8 mouse cellular contexts compared by ENCODE assay signal in genomic region chr10:116848749-116849473, GRCm38 (mm10). TPM values are rescaled to one million over a fixed set of nuclear protein-coding genes. Genes with fewer than 3 reads are reported as not detected.
DNase-seq lines count a peak whose midpoint lies in the region; ATAC-seq lines count a peak whose summit lies in the region.

No protein-coding gene starts in this region.

- H3K4me2 ChIP-seq in embryonic facial prominence, embryonic 12.5 days (replicated peaks) = peak overlapping the region; percentile 42
- peak overlapping the region; percentile 57 for H3K4me2 ChIP-seq in limb, embryonic 13.5 days (replicated peaks)

- no peak overlapping the region for H3K4me3 ChIP-seq in embryonic facial prominence, embryonic 12.5 days
- H3K4me3 ChIP-seq in limb, embryonic 13.5 days = peak overlapping the region; percentile 22

- H3K36me3 ChIP-seq in embryonic facial prominence, embryonic 12.5 days = no peaks in the 10 kb centered on the region
- no peaks in the 10 kb centered on the region for H3K36me3 ChIP-seq in limb, embryonic 13.5 days
- H3K36me3 ChIP-seq in splenic B cell, adult 2 months (ENCODE audit: control insufficient read depth, insufficient read depth, low read length, poor library complexity, severe bottlenecking) = no peaks in the 10 kb centered on the region

- no peaks in the 10 kb centered on the region for H3K9me3 ChIP-seq in embryonic facial prominence, embryonic 12.5 days
- H3K9me3 ChIP-seq in limb, embryonic 13.5 days = no peaks in the 10 kb centered on the region

- H3K4me1 ChIP-seq in embryonic facial prominence, embryonic 12.5 days = 0 out of 2 replicates have a peak, but pooled peaks cover 4% of the 10 kb centered on the region
- 0 out of 2 replicates have a peak, but pooled peaks cover 10% of the 10 kb centered on the region for H3K4me1 ChIP-seq in limb, embryonic 13.5 days

- H3K27me3 ChIP-seq in embryonic facial prominence, embryonic 12.5 days = no peaks in the 10 kb centered on the region
- H3K27me3 ChIP-seq in limb, embryonic 13.5 days = no peaks in the 10 kb centered on the region
- H3K27me3 ChIP-seq in splenic B cell, adult 2 months (ENCODE audit: control insufficient read depth, insufficient read depth, low read length, poor library complexity, severe bottlenecking) = no peaks in the 10 kb centered on the region

- peak; percentile 84 for DNase-seq in 3T3-L1 (ENCODE audit: low read depth, low spot score)
- peak; percentile 91 for DNase-seq in adrenal gland, postnatal 25 days
- DNase-seq in heart, adult 9 months (ENCODE audit: low spot score in 2 of 2) = peak; percentile 32 to 62
- DNase-seq in kidney, adult 9 months = peak; percentile 79
- peak; percentile 79 for DNase-seq in naive thymus-derived CD4-positive, alpha-beta T cell, adult 2 months (ENCODE audit: low read depth)
- DNase-seq in splenic B cell, adult 2 months (ENCODE audit: low read depth, low spot score) = peak; percentile 81

- 21% methylated on average over 22 of the region's 22 CpGs for WGBS in embryonic facial prominence, embryonic 12.5 days
- 24% methylated on average over 22 of the region's 22 CpGs for WGBS in limb, embryonic 13.5 days

- no peak overlapping the region for H3K27ac ChIP-seq in embryonic facial prominence, embryonic 12.5 days
- H3K27ac ChIP-seq in limb, embryonic 13.5 days = no peak overlapping the region

- H3K9ac ChIP-seq in embryonic facial prominence, embryonic 12.5 days = no peak overlapping the region
- H3K9ac ChIP-seq in limb, embryonic 13.5 days = no peak overlapping the region

- ATAC-seq in embryonic facial prominence, embryonic 12.5 days (ENCODE audit: insufficient number of reproducible peaks, insufficient read depth, low FRiP score, low TSS enrichment) = peak; percentile 64
- ATAC-seq in limb, embryonic 13.5 days (ENCODE audit: low FRiP score, low read depth) = peak; percentile 85

RNA-seq across cellular contexts. Expression of gene Myrfl, which starts 47.8 kb away (rescaled TPM):
- total RNA-seq in adrenal gland, postnatal 25 days (2021) = 0.09 and 0.29 TPM in 2 replicates
- polyA plus RNA-seq in embryonic facial prominence, embryonic 12.5 days (2016; fragmentation: Nextera tagmentation; extraction: Ambion mirVana) = 0.18 TPM in 2 replicates
- 0.09 and 0.20 TPM in 2 replicates for polyA plus RNA-seq in limb, embryonic 13.5 days (2015; fragmentation: Nextera tagmentation; extraction: Ambion mirVana)
